In genomic region chr7:63896968-63897468, GRCm38 (mm10) we compare ENCODE assay signal across 8 mouse cellular contexts. TPM values are rescaled to one million over a fixed set of nuclear protein-coding genes. Genes with fewer than 3 reads are reported as not detected.
DNase-seq lines count a peak whose midpoint lies in the region; ATAC-seq and TF ChIP-seq lines count a peak whose summit lies in the region.

No protein-coding gene starts in this region.

- H3K9ac ChIP-seq in hindbrain, postnatal 0 days (replicated peaks; ENCODE audit: low read length), result peak overlapping the region; percentile 25

- peak overlapping the region; percentile 64 for H3K4me2 ChIP-seq in hindbrain, postnatal 0 days (ENCODE audit: low read depth, low read length)

- H3K4me3 ChIP-seq in hindbrain, postnatal 0 days (ENCODE audit: low read length), result peak overlapping the region; percentile 14

- DNase-seq in adipocyte (ENCODE audit: low spot score), result peak; percentile 75
- DNase-seq in embryo, embryonic 10 days (ENCODE audit: low spot score), result peak; percentile 93
- DNase-seq in gastrocnemius, adult 8-10 months (ENCODE audit: low spot score in 2 of 2), result peak; percentile 95 to 98
- DNase-seq in hindbrain, postnatal 0 days (ENCODE audit: low spot score), result peak; percentile 92
- peak; percentile 85 to 94 for DNase-seq in left cerebral cortex, adult 8-10 months (ENCODE audit: low spot score in 2 of 2)
- peak; percentile 96 for DNase-seq in right cerebral cortex, adult 18-20 months
- peak; percentile 73 for DNase-seq in urinary bladder, adult 2 months (ENCODE audit: low spot score)

- peak overlapping the region; percentile 74 for H3K27ac ChIP-seq in hindbrain, postnatal 0 days

- peak; percentile 95 for ATAC-seq in hindbrain, postnatal 0 days
- peak; percentile 90 for ATAC-seq in megakaryocyte, adult 5-6 weeks (ENCODE audit: poor library complexity, severe bottlenecking)

- 1% methylated on average over 22 of the region's 22 CpGs for WGBS in hindbrain, postnatal 0 days

- no peaks in the 10 kb centered on the region for H3K36me3 ChIP-seq in hindbrain, postnatal 0 days (ENCODE audit: insufficient read depth, low read length)

- TF ChIP-seq CTCF in hindbrain, postnatal 0 days (IDR thresholded peaks at IDR 0.05; ENCODE audit: low read depth), result peak; percentile 81

- no peaks in the 10 kb centered on the region for H3K27me3 ChIP-seq in hindbrain, postnatal 0 days (ENCODE audit: insufficient read depth, low read length)

- H3K4me1 ChIP-seq in hindbrain, postnatal 0 days (ENCODE audit: insufficient read depth, low read length), result peaks cover 19% of the 10 kb centered on the region

- H3K9me3 ChIP-seq in hindbrain, postnatal 0 days (ENCODE audit: low read length), result no peaks in the 10 kb centered on the region

RNA-seq across cellular contexts. Expression of gene E030018B13Rik, which starts 19.6 kb away (rescaled TPM):
- not detected for total RNA-seq in gastrocnemius, adult 8-10 months (2022)
- total RNA-seq in hindbrain, postnatal 0 days (2014; rRNA removed), result not detected in 2 replicates
- polyA plus RNA-seq in hindbrain, postnatal 0 days (2015; fragmentation: Nextera tagmentation; extraction: Ambion mirVana), result not detected in 2 replicates
- not detected for total RNA-seq in left cerebral cortex, adult 8-10 months (2022)
- total RNA-seq in megakaryocyte, adult 5-6 weeks (2015), result not detected in 2 replicates
- total RNA-seq in megakaryocyte, adult 5-6 weeks (2017), result not detected in 2 replicates
- polyA plus RNA-seq in urinary bladder, adult 2 months (2012; rRNA removed), result not detected in 2 replicates

RNA-seq across cellular contexts. Expression of gene Klf13, which starts 41.7 kb away (rescaled TPM):
- total RNA-seq in gastrocnemius, adult 8-10 months (2022), result 10 to 100 TPM; 35.8 to 65.5 (median 41.6) TPM
- 30.7 and 34.0 TPM in 2 replicates for total RNA-seq in hindbrain, postnatal 0 days (2014; rRNA removed)
- polyA plus RNA-seq in hindbrain, postnatal 0 days (2015; fragmentation: Nextera tagmentation; extraction: Ambion mirVana), result 26.9 and 28.0 TPM in 2 replicates
- total RNA-seq in left cerebral cortex, adult 8-10 months (2022), result 100 to 1,000 TPM; 138 to 154 (median 144) TPM
- 108 and 122 TPM in 2 replicates for total RNA-seq in megakaryocyte, adult 5-6 weeks (2015)
- total RNA-seq in megakaryocyte, adult 5-6 weeks (2017), result 61.7 and 64.4 TPM in 2 replicates
- polyA plus RNA-seq in urinary bladder, adult 2 months (2012; rRNA removed), result 13.0 and 21.9 TPM in 2 replicates

Comparison
In these comparisons a context has a peak if more than half of its experiments do, and no peak if none do; other contexts are left out.
1. Peak in every context shown above with its lines: DNase-seq, ATAC-seq, H3K4me3 ChIP-seq and H3K27ac ChIP-seq.